Mouse (Mus musculus) forebrain, postnatal 0 days (tissue): ENCODE measurements around the gene Tifab. TPM values are rescaled to one million over a fixed set of nuclear protein-coding genes. Genes with fewer than 3 reads are reported as not detected.
"Not testable (repeated sequence)": the region's sequence is repeated elsewhere in the genome, so short reads cannot be mapped to it uniquely, and the experiment has no call there.

Experiments
- ATAC-seq: fragments of 200-750 bp; cut with Nextera tagmentation; 2 replicates; pipeline ENCODE4 v1.8.0; 2017; ENCODE audit warnings: mild to moderate bottlenecking, moderate library complexity
- DNase-seq: peaks from one replicate; pipeline ENCODE4 v3.0.0-alpha.2; 2015
- H3K27ac ChIP-seq: fragments of 300-500 bp; sonication (generic); 2 replicates; pipeline ENCODE4 v1.5.1; 2014; ENCODE audit warnings: low read depth, mild to moderate bottlenecking, antibody characterized with exemption, low read length, moderate library complexity, mixed read lengths
- H3K27me3 ChIP-seq: fragments of 300-500 bp; sonication (generic); 2 replicates; pipeline ENCODE4 v1.6.1; 2014; ENCODE audit warnings: mild to moderate bottlenecking, low read length, mixed read lengths; ENCODE audit not compliant: insufficient read depth
- H3K36me3 ChIP-seq: fragments of 300-500 bp; sonication (generic); 2 replicates; pipeline ENCODE4 v1.6.1; 2014; ENCODE audit warnings: mild to moderate bottlenecking, moderate library complexity; ENCODE audit not compliant: insufficient read depth
- H3K4me1 ChIP-seq: fragments of 300-500 bp; sonication (generic); 2 replicates; pipeline ENCODE4 v1.6.1; 2014; ENCODE audit warnings: antibody characterized with exemption; ENCODE audit not compliant: insufficient read depth
- H3K4me2 ChIP-seq: fragments of 300-500 bp; sonication (generic); 2 replicates; pipeline ENCODE4 v1.6.1; 2014; ENCODE audit warnings: low read depth, mild to moderate bottlenecking, moderate library complexity
- H3K4me3 ChIP-seq: fragments of 300-500 bp; sonication (generic); 2 replicates; pipeline ENCODE4 v1.5.1; 2014; ENCODE audit warnings: low read depth, low read length, mixed read lengths
- H3K9ac ChIP-seq: fragments of 300-500 bp; sonication (generic); 2 replicates; pipeline ENCODE4 v1.6.1; 2014; ENCODE audit warnings: mild to moderate bottlenecking
- H3K9me3 ChIP-seq: fragments of 300-500 bp; sonication (generic); 2 replicates; pipeline ENCODE4 v1.6.1; 2016; ENCODE audit warnings: low read length
- CTCF ChIP-seq: sonication (generic); IDR thresholded peaks from 2 replicates; pipeline ENCODE4 v1.5.1; 2016; ENCODE audit warnings: antibody characterized with exemption, control low read depth, low read depth
- WGBS: fragments of 180-500 bp; shearing (Covaris S2); extraction: QIAGEN DNeasy Blood & Tissue Kit; methylation state at CpG from one replicate; pipeline ENCODE4 v1.1.7; 2014; 5-methylcytosine and 5-hydroxymethylcytosine counted together
- polyA plus RNA-seq: library from polyadenylated mRNA; unstranded; fragments of >200 nt; fragmentation: Nextera tagmentation; extraction: Ambion mirVana; gene quantifications from 2 replicates; pipeline ENCODE4 v1.2.1, GENCODE M21; 2015
- total RNA-seq: library from RNA; depleted of rRNA; stranded (reverse); fragments of >200 nt; gene quantifications from 2 replicates; pipeline ENCODE4 v1.2.3, GENCODE M21; 2014

Tifab gene
- total and polyA plus RNA-seq, 2 experiments from 2014 or later: 0.05 to 0.61 TPM

DNA sequence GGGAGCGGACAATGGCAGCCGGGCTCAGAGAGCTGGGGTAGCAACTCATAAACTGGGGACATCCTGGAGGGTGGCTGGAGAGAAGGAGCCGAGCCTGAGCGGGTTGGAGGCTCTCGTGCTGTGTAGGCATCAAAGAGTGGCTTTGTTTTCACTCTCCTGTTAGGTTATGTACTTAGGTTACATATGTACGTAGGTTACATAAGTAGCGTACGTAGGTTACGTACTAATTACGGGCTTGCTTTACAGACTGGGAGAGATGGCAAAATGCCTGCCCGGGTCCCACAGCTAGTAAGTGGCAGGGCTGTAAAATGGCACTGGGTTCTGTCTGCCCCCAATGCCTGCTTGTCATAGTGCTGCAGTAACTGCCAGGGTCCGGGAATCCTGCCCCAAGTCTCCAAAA lies 18.3 kb upstream of the Tifab start:
- ATAC-seq (peak; percentile 27; the same call in 1 of the 2 replicates), DNase-seq (no peak)
- H3K9me3 ChIP-seq: no peaks in the 10 kb centered on the region
- H3K4me1 ChIP-seq: no peaks in the 10 kb centered on the region
- H3K27me3 ChIP-seq: no peaks in the 10 kb centered on the region
- H3K27ac ChIP-seq: no peak overlapping the region
- no peak overlapping the region for H3K4me2 ChIP-seq
- H3K4me3 ChIP-seq: no peak overlapping the region
- no peak for TF ChIP-seq CTCF
- H3K9ac ChIP-seq: no peak overlapping the region
- WGBS: 69% methylated on average over 12 of the region's 12 CpGs
- no peaks in the 10 kb centered on the region for H3K36me3 ChIP-seq

DNA sequence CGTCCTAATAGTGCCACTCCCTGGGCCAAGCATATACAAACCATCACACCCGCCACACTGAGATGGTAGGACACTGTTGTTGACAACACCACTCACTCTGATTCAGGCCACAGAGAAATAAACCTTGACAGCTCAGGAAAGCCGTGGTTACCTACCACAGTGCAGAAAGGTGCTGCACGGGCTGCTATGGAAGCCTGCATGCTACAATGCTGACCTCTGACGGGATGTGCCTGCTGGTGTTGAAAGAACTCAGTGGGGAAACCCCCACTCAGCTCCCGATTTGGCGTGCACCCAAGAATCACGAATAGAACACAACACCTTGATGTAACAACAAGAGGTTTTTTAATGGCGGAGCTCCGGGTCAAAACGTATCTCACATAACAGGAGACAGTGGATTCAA lies 17.1 kb upstream of the Tifab start:
- H3K9ac ChIP-seq, ATAC-seq, H3K27ac ChIP-seq, H3K4me3 ChIP-seq, DNase-seq, H3K9me3 ChIP-seq, H3K4me2 ChIP-seq, H3K27me3 ChIP-seq, H3K36me3 ChIP-seq, H3K4me1 ChIP-seq: not testable (repeated sequence)
- WGBS: 70% methylated on average over 11 of the region's 11 CpGs

GRCm38 (mm10) chr13:56194181-56194580 lies 15.5 kb upstream of the Tifab start:
- not testable (repeated sequence) for DNase-seq, H3K27ac ChIP-seq, H3K4me3 ChIP-seq, ATAC-seq, H3K27me3 ChIP-seq, H3K9me3 ChIP-seq, H3K4me2 ChIP-seq, H3K36me3 ChIP-seq, H3K4me1 ChIP-seq, H3K9ac ChIP-seq
- WGBS: 92% methylated on average over 11 of the region's 11 CpGs

DNA sequence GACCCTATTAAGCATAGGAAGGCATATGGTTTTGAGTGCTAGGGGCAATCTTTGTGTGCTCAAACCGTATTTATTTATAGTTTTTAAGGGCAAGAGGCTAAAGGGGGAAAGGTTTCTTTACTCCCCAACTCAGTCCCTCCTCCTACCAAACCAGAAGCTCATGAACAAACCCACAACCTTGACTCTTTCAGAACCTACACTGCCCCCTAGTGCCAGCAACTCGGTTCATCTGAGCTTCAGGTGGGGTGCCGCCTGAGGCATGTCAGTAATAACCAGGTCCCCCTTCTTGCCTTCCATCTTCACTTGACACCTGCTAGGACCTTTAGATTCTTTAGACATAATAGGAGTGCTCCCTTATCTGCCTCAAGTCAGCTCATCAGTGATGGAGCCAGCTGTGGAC lies 12.5 kb upstream of the Tifab start:
- Histone ChIP-seq H3K4me2 (no peak overlapping the region), H3K27ac (no peak overlapping the region), H3K9me3 (no peaks in the 10 kb centered on the region), H3K27me3 (no peaks in the 10 kb centered on the region), H3K36me3 (no peaks in the 10 kb centered on the region), H3K9ac (no peak overlapping the region), H3K4me1 (no peaks in the 10 kb centered on the region), H3K4me3 (no peak overlapping the region)
- ATAC-seq (no peak), DNase-seq (no peak)
- WGBS: 64% methylated on average over 3 of the region's 3 CpGs
- TF ChIP-seq CTCF: no peak

GRCm38 (mm10) chr13:56189688-56190087 lies 11.0 kb upstream of the Tifab start:
- Histone ChIP-seq H3K9ac (no peak overlapping the region), H3K36me3 (no peaks in the 10 kb centered on the region), H3K9me3 (no peaks in the 10 kb centered on the region), H3K4me3 (no peak overlapping the region), H3K4me2 (no peak overlapping the region), H3K27ac (no peak overlapping the region), H3K4me1 (no peaks in the 10 kb centered on the region), H3K27me3 (no peaks in the 10 kb centered on the region)
- ATAC-seq (no peak), DNase-seq (no peak)
- 79% methylated on average over 5 of the region's 5 CpGs for WGBS
- 0 out of 2 replicates have a peak, but pooled peaks have one; percentile 12 for TF ChIP-seq CTCF

- Histone ChIP-seq H3K4me1 (no peaks in the 10 kb centered on the region), H3K9ac (no peak overlapping the region), H3K27me3 (no peaks in the 10 kb centered on the region), H3K4me3 (no peak overlapping the region), H3K9me3 (no peaks in the 10 kb centered on the region), H3K27ac (no peak overlapping the region), H3K4me2 (no peak overlapping the region), H3K36me3 (no peaks in the 10 kb centered on the region)
- DNase-seq: no peak
- WGBS: 95% methylated on average over 5 of the region's 5 CpGs
- no peak for ATAC-seq
- TF ChIP-seq CTCF: no peak
These were observed 5.0 kb upstream of the Tifab start for GRCm38 (mm10) chr13:56183687-56184086.

DNA sequence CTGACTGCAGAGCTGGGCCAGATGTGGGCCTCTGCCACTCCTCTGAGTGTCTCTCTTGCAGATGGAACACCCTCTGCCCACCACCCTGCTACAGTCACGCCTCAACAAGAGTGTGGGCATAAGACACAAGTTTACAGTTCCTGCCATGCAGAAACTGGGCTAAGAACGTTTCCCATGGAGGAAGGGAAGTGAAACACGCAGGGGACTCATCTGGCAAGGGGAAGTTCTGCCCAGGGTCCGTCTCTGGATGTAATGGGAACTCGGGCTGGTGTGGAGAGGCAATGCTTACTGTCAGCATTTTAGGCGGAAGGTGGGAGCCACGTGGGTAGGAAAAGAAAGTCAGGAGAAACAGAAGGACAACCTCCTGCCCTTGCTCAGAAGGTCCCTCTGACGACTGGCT lies 2.7 kb upstream of the Tifab start:
- H3K9ac ChIP-seq: no peak overlapping the region
- H3K9me3 ChIP-seq: no peaks in the 10 kb centered on the region
- TF ChIP-seq CTCF: no peak
- WGBS: 73% methylated on average over 8 of the region's 8 CpGs
- no peak overlapping the region for H3K4me2 ChIP-seq
- H3K27me3 ChIP-seq: no peaks in the 10 kb centered on the region
- H3K4me3 ChIP-seq: no peak overlapping the region
- no peaks in the 10 kb centered on the region for H3K36me3 ChIP-seq
- no peaks in the 10 kb centered on the region for H3K4me1 ChIP-seq
- H3K27ac ChIP-seq: no peak overlapping the region
- no peak for ATAC-seq
- DNase-seq: no peak

DNA sequence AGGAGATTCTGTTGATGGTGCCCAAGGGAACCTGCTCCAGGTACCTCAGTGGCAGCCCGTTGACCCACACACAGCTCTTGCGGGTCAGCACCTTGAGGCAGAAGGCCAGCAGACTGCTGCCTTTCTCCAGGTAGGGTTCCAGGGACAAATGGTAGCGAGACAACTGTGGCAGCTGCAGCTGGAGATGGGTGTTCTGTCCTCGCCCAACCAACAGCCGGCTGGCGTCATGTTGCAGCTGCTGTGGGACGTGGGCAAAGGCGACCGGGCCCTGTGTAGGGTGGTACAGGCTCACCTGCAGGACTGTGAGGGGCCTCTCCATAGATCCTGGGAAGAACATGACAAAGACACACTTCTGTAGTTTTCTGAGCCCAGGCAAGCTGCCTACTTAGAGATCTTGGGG lies 2.4 kb downstream of the Tifab start:
- H3K9ac ChIP-seq: no peak overlapping the region
- no peaks in the 10 kb centered on the region for H3K36me3 ChIP-seq
- no peak for TF ChIP-seq CTCF
- DNase-seq: no peak
- WGBS: 95% methylated on average over 9 of the region's 9 CpGs
- ATAC-seq: no peak
- no peaks in the 10 kb centered on the region for H3K4me1 ChIP-seq
- H3K27ac ChIP-seq: no peak overlapping the region
- H3K27me3 ChIP-seq: no peaks in the 10 kb centered on the region
- H3K9me3 ChIP-seq: no peaks in the 10 kb centered on the region
- no peak overlapping the region for H3K4me2 ChIP-seq
- H3K4me3 ChIP-seq: no peak overlapping the region
